Mouse (Mus musculus) MEL (cell line): Measurements from ENCODE around the gene E130208F15Rik. TPM values are rescaled to one million over a fixed set of nuclear protein-coding genes. Genes with fewer than 3 reads are reported as not detected.

ENCODE experiments used
- DNase-seq: peaks from one replicate; pipeline ENCODE4 v3.0.0; 2011; ENCODE audit warnings: low read depth, low spot score
- H3K27ac ChIP-seq: 2 replicates; pipeline ENCODE4 v1.5.1; 2012; ENCODE audit warnings: low read depth, mild to moderate bottlenecking, control low read depth, low read length, moderate library complexity; ENCODE audit not compliant: control insufficient read depth
- H3K27me3 ChIP-seq, 2 experiments: fragments of 150-350 bp in 1 of 2; sonication (generic) in 1 of 2; 2 replicates each; pipeline ENCODE4 v1.6.1; 2012; ENCODE audit warnings: low read length in 2 of 2, mild to moderate bottlenecking in 2 of 2, improper control_type of control experiment in 1 of 2, moderate library complexity in 1 of 2; ENCODE audit not compliant: insufficient read depth in 2 of 2, control insufficient read depth in 1 of 2
- H3K36me3 ChIP-seq, 2 experiments: 2 replicates each; pipeline ENCODE4 v1.6.1; 2012 to 2014; ENCODE audit warnings: low read length in 2 of 2, improper control_type of control experiment in 1 of 2, inconsistent platforms in 1 of 2, mild to moderate bottlenecking in 1 of 2; ENCODE audit not compliant: insufficient read depth in 2 of 2, control insufficient read depth in 1 of 2
- H3K4me1 ChIP-seq, 2 experiments: fragments of 150-350 bp in 1 of 2; sonication (generic) in 1 of 2; 2 replicates each; pipeline ENCODE4 v1.6.1; 2012; ENCODE audit warnings: low read length in 2 of 2, improper control_type of control experiment in 1 of 2, mild to moderate bottlenecking in 1 of 2; ENCODE audit not compliant: insufficient read depth in 2 of 2, control insufficient read depth in 1 of 2
- H3K4me3 ChIP-seq, 2 experiments: fragments of 150-350 bp in 1 of 2; sonication (generic) in 1 of 2; 2 replicates each; pipeline ENCODE4 v1.5.1; 2012; ENCODE audit warnings: low read depth in 2 of 2, low read length in 2 of 2, mild to moderate bottlenecking in 2 of 2, moderate library complexity in 2 of 2, control low read depth in 1 of 2, improper control_type of control experiment in 1 of 2; ENCODE audit not compliant: control insufficient read depth in 1 of 2, insufficient read depth in 1 of 2
- H3K79me2 ChIP-seq: 2 replicates; pipeline ENCODE4 v1.6.1; 2012; ENCODE audit warnings: mild to moderate bottlenecking, low read length, moderate library complexity; ENCODE audit not compliant: control insufficient read depth, poor library complexity, insufficient read depth
- H3K9ac ChIP-seq: 2 replicates; pipeline ENCODE4 v1.6.1; 2012; ENCODE audit warnings: low read depth, mild to moderate bottlenecking, control low read depth, low read length, moderate library complexity; ENCODE audit not compliant: control insufficient read depth, poor library complexity, severe bottlenecking
- H3K9me3 ChIP-seq: fragments of 150-350 bp; sonication (generic); replicated peaks from 2 replicates; pipeline ENCODE4 v1.6.1; 2012; ENCODE audit warnings: mild to moderate bottlenecking, low read length, improper control_type of control experiment, moderate library complexity; ENCODE audit not compliant: insufficient read depth
- BHLHE40 ChIP-seq: IDR thresholded peaks from 2 replicates; pipeline ENCODE4 v1.6.1; 2012; ENCODE audit warnings: low read depth, mild to moderate bottlenecking, inconsistent platforms, low read length, improper control_type of control experiment, borderline replicate concordance
- CHD2 ChIP-seq: IDR thresholded peaks from 2 replicates; pipeline ENCODE4 v1.6.1; 2011; ENCODE audit warnings: low read length, improper control_type of control experiment
- CTCF ChIP-seq, 3 experiments: IDR thresholded peaks in 2 of 3; conservative IDR thresholded peaks in 1 of 3; 2 replicates each; pipeline ENCODE4 v1.5.1; 2011 to 2012; ENCODE audit warnings: low read length in 3 of 3, low read depth in 2 of 3, mild to moderate bottlenecking in 2 of 3, improper control_type of control experiment in 1 of 3, inconsistent platforms in 1 of 3, mixed read lengths in 1 of 3, moderate library complexity in 1 of 3; ENCODE audit not compliant: control insufficient read depth in 1 of 3, insufficient read depth in 1 of 3, poor library complexity in 1 of 3, severe bottlenecking in 1 of 3
- E2F4 ChIP-seq: IDR thresholded peaks from 2 replicates; pipeline ENCODE4 v1.6.1; 2011; ENCODE audit warnings: low read depth, low read length, improper control_type of control experiment, borderline replicate concordance
- ELF1 ChIP-seq: IDR thresholded peaks from 2 replicates; pipeline ENCODE4 v1.6.1; 2014; ENCODE audit warnings: low read depth, mild to moderate bottlenecking, inconsistent platforms, low read length, improper control_type of control experiment, moderate library complexity
- EP300 ChIP-seq, 2 experiments: IDR thresholded peaks; 2 replicates each; pipeline ENCODE4 v1.6.1; 2011; ENCODE audit warnings: improper control_type of control experiment in 2 of 2, low read length in 2 of 2, low read depth in 1 of 2, mild to moderate bottlenecking in 1 of 2
- GABPA ChIP-seq: IDR thresholded peaks from 2 replicates; pipeline ENCODE4 v1.6.1; 2012; ENCODE audit warnings: low read depth, mild to moderate bottlenecking, inconsistent platforms, low read length, improper control_type of control experiment, moderate library complexity
- GATA1 ChIP-seq: IDR thresholded peaks from 2 replicates; pipeline ENCODE4 v1.6.1; 2011; ENCODE audit warnings: low read depth, low read length, improper control_type of control experiment
- HCFC1 ChIP-seq: IDR thresholded peaks from 2 replicates; pipeline ENCODE4 v1.6.1; 2012; ENCODE audit warnings: low read depth, mild to moderate bottlenecking, inconsistent platforms, low read length, improper control_type of control experiment, moderate library complexity
- KAT2A ChIP-seq: conservative IDR thresholded peaks from 2 replicates; pipeline ENCODE4 v1.6.1; 2012; ENCODE audit warnings: low read depth, low read length, improper control_type of control experiment, inconsistent platforms
- MAX ChIP-seq: IDR thresholded peaks from 2 replicates; pipeline ENCODE4 v1.6.1; 2011; ENCODE audit warnings: low read length, improper control_type of control experiment
- MEF2A ChIP-seq: IDR thresholded peaks from 2 replicates; pipeline ENCODE4 v1.6.1; 2014; ENCODE audit warnings: low read depth, mild to moderate bottlenecking, inconsistent platforms, low read length, improper control_type of control experiment; ENCODE audit not compliant: poor library complexity, insufficient replicate concordance, severe bottlenecking; ENCODE audit errors: extremely low read depth
- MXI1 ChIP-seq: IDR thresholded peaks from 2 replicates; pipeline ENCODE4 v1.6.1; 2011; ENCODE audit warnings: mild to moderate bottlenecking, low read depth, low read length, improper control_type of control experiment
- MYB ChIP-seq: IDR thresholded peaks from 2 replicates; pipeline ENCODE4 v1.6.1; 2011; ENCODE audit warnings: mild to moderate bottlenecking, low read depth, low read length, improper control_type of control experiment
- NELFE ChIP-seq: IDR thresholded peaks from 2 replicates; pipeline ENCODE4 v1.6.1; 2011; ENCODE audit warnings: low read depth, low read length, improper control_type of control experiment
- POLR2A ChIP-seq, 2 experiments: IDR thresholded peaks; 2 replicates each; pipeline ENCODE4 v1.6.1; 2011 to 2012; ENCODE audit warnings: low read length in 2 of 2, mild to moderate bottlenecking in 2 of 2, control low read depth in 1 of 2, improper control_type of control experiment in 1 of 2, low read depth in 1 of 2, moderate library complexity in 1 of 2; ENCODE audit not compliant: control insufficient read depth in 1 of 2, insufficient read depth in 1 of 2, poor library complexity in 1 of 2
- RAD21 ChIP-seq: IDR thresholded peaks from 2 replicates; pipeline ENCODE4 v1.6.1; 2011; ENCODE audit warnings: mild to moderate bottlenecking, low read depth, low read length, improper control_type of control experiment
- RCOR1 ChIP-seq: IDR thresholded peaks from 2 replicates; pipeline ENCODE4 v1.6.1; 2012; ENCODE audit warnings: low read depth, mild to moderate bottlenecking, inconsistent platforms, low read length, improper control_type of control experiment
- SIN3A ChIP-seq: IDR thresholded peaks from 2 replicates; pipeline ENCODE4 v1.6.1; 2012; ENCODE audit warnings: low read length, improper control_type of control experiment, inconsistent platforms
- SMC3 ChIP-seq: IDR thresholded peaks from 2 replicates; pipeline ENCODE4 v1.6.1; 2011; ENCODE audit warnings: low read depth, low read length, improper control_type of control experiment
- TCF12 ChIP-seq: IDR thresholded peaks from 2 replicates; pipeline ENCODE4 v1.6.1; 2014; ENCODE audit warnings: low read depth, mild to moderate bottlenecking, inconsistent platforms, low read length, improper control_type of control experiment, moderate library complexity
- UBTF ChIP-seq: IDR thresholded peaks from 2 replicates; pipeline ENCODE4 v1.6.1; 2012; ENCODE audit warnings: low read depth, mild to moderate bottlenecking, inconsistent platforms, low read length, improper control_type of control experiment, moderate library complexity, borderline replicate concordance; ENCODE audit not compliant: insufficient read depth
- USF1 ChIP-seq: IDR thresholded peaks from 2 replicates; pipeline ENCODE4 v1.6.1; 2014; ENCODE audit warnings: low read depth, mild to moderate bottlenecking, inconsistent platforms, low read length, improper control_type of control experiment, moderate library complexity
- ZC3H11A ChIP-seq: IDR thresholded peaks from 2 replicates; pipeline ENCODE4 v1.6.1; 2012; ENCODE audit warnings: low read depth, mild to moderate bottlenecking, inconsistent platforms, low read length, improper control_type of control experiment
- ZMIZ1 ChIP-seq: IDR thresholded peaks from 2 replicates; pipeline ENCODE4 v1.6.1; 2012; ENCODE audit warnings: low read depth, mild to moderate bottlenecking, inconsistent platforms, low read length, improper control_type of control experiment, moderate library complexity
- polyA plus RNA-seq, 2 experiments: library from polyadenylated mRNA; stranded (reverse) in 1 of 2; unstranded in 1 of 2; fragments of >175 nt in 1 of 2; fragments of >200 nt in 1 of 2; gene quantifications; 2 replicates each; pipeline versions ENCODE4 v1.2.1 to v1.2.4; 2012; ENCODE audit warnings: low replicate concordance in 2 of 2, low read depth in 1 of 2; ENCODE audit not compliant: insufficient read length in 2 of 2, insufficient read depth in 1 of 2, missing spikeins in 1 of 2
- total RNA-seq: library from RNA; depleted of rRNA; stranded (reverse); fragments of 300-350 nt; gene quantifications from 2 replicates; pipeline ENCODE4 v1.2.3, GENCODE M21; 2012

E130208F15Rik gene
- total and polyA plus RNA-seq, 3 experiments, result 0.96 to 3.2 TPM; not detected in 1

DNA sequence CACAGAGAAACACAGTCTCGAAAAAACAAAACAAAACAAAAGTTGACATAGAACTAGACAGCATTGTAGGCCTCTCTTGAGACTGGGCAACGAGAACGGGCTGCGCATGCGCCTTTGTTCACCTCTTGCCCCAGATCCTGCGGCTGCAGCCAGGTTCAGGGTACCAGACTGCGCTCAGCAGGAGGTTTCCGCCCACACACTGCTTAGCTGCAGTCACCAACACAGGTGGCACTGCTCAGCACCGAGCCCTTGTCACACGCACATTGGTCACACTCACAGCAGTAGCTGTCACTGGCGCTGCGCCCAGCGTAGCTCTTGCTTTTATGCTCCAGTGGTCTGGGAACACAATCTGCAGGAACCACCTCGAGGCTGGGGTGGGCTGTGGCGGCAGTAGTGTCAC, 5.6 kb downstream of the E130208F15Rik start:
- no peak overlapping the region for H3K4me3 ChIP-seq
- TF ChIP-seq RAD21, result no peak
- TF ChIP-seq TCF12, result no peak
- TF ChIP-seq MEF2A, result no peak
- TF ChIP-seq UBTF, result no peak
- no peak for TF ChIP-seq MYB
- no peak for TF ChIP-seq USF1
- TF ChIP-seq SMC3, result no peak
- TF ChIP-seq BHLHE40, result no peak
- no peak for TF ChIP-seq POLR2A (IDR thresholded peaks at IDR 0.05; ENCODE audit: control insufficient read depth in 1 of 2, insufficient read depth in 1 of 2, low read depth in 1 of 2, low read length in 2 of 2, poor library complexity in 1 of 2)

DNA sequence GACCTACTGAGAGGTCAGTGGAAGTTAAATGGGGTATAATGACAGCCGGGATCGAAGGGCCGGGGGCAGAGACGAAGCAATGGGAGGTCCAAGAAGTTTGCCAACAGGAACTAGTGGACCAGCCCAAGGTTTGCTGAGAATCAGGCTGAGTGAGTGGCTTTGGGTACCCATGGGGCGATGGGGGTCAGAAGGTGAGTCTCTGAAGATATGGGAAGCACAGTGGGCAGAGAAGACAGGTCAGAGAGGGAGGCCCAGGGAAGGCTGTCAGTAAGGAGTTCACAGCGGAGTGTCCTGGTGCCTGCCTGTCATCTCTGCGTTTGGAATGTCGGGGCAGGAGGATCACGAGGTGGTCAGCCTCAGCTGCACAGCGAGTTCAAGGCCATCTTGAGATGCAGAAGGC, 6.8 kb downstream of the E130208F15Rik start:
- Histone ChIP-seq H3K36me3 (peaks cover 0 to 11% of the 10 kb centered on the region in 2 experiments; a peak in 2 of 4 replicates), H3K9me3 (no peaks in the 10 kb centered on the region), H3K27me3 (peaks cover 0 to 2% of the 10 kb centered on the region in 2 experiments; a peak in 3 of 4 replicates), H3K9ac (no peak overlapping the region), H3K4me1 (peaks cover 4 to 12% of the 10 kb centered on the region in 2 experiments; a peak in 3 of 4 replicates), H3K4me3 (no peak overlapping the region), H3K27ac (no peak overlapping the region), H3K79me2 (no peaks in the 10 kb centered on the region)
- TF ChIP-seq MEF2A, result no peak
- no peak for TF ChIP-seq EP300 (IDR thresholded peaks at IDR 0.05; ENCODE audit: low read depth in 1 of 2, low read length in 2 of 2)
- TF ChIP-seq GABPA, result no peak
- DNase-seq, result no peak

More for the DNA sequence above, 5.6 kb downstream of the E130208F15Rik start:
- H3K9me3 ChIP-seq, result no peaks in the 10 kb centered on the region
- H3K79me2 ChIP-seq, result no peaks in the 10 kb centered on the region; the same call in 1 of the 2 replicates
- H3K4me1 ChIP-seq, result peaks cover 0 to under 1% of the 10 kb centered on the region in 2 experiments; a peak in 1 of 4 replicates
- DNase-seq, result no peak
- H3K27ac ChIP-seq, result no peak overlapping the region
- peaks cover 0 to 6% of the 10 kb centered on the region in 2 experiments; a peak in 1 of 4 replicates for H3K36me3 ChIP-seq
- no peak overlapping the region for H3K9ac ChIP-seq
- peaks cover 0 to 2% of the 10 kb centered on the region in 2 experiments; a peak in 3 of 4 replicates for H3K27me3 ChIP-seq

DNA sequence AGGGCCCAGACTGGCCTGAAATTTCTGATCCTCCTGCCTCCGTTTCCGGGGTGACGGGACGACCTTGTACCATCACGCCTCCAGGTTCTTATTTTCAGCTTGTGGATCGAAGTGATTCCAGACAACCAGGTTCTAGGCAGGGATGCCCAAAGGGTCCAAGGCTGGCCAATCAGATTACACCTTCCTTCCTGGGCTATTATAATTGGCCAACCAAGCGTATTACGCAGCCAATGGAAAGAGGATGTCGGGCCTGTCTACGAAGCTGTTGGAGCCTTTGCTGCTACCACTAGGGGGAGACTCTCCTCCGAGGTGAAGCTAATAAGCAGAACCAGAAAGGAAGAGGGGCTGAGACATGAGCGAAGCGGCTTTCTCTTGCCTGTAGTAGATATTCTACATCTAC, 10.3 kb downstream of the E130208F15Rik start:
- H3K4me3 ChIP-seq, result peak overlapping the region; percentile 23 to 36
- H3K79me2 ChIP-seq, result no peaks in the 10 kb centered on the region
- peak; percentile 82 to 96 (median 96) for TF ChIP-seq CTCF (IDR thresholded peaks at IDR 0.05 in 2 of 3, conservative IDR thresholded peaks at IDR 0.05 in 1 of 3; ENCODE audit: control insufficient read depth in 1 of 3, insufficient read depth in 1 of 3, low read depth in 2 of 3, low read length in 3 of 3, poor library complexity in 1 of 3, severe bottlenecking in 1 of 3)
- TF ChIP-seq E2F4, result no peak
- peak; percentile 48; the same call in 1 of the 2 replicates for TF ChIP-seq MAX
- TF ChIP-seq HCFC1, result peak; percentile 69
- peak in 1 of 2 experiments; percentile 21; a peak in 1 of 4 replicates for TF ChIP-seq POLR2A (IDR thresholded peaks at IDR 0.05; ENCODE audit: control insufficient read depth in 1 of 2, insufficient read depth in 1 of 2, low read depth in 1 of 2, low read length in 2 of 2, poor library complexity in 1 of 2)
- 0 out of 2 replicates have a peak, but pooled peaks have one; percentile 38 for TF ChIP-seq RCOR1
- TF ChIP-seq ZC3H11A, result 0 out of 2 replicates have a peak, but pooled peaks have one; percentile 18
- peak; percentile 64; the same call in 1 of the 2 replicates for TF ChIP-seq SIN3A
- TF ChIP-seq ZMIZ1, result no peak
- no peak for TF ChIP-seq CHD2
- no peak for TF ChIP-seq GATA1
- no peak for TF ChIP-seq NELFE
- no peak for TF ChIP-seq KAT2A
- TF ChIP-seq MXI1, result no peak
- no peak for TF ChIP-seq MYB
- no peak for TF ChIP-seq ELF1

More for the DNA sequence above, 10.3 kb downstream of the E130208F15Rik start:
- no peak overlapping the region for H3K27ac ChIP-seq
- peak; percentile 97 for DNase-seq
- peaks cover 4 to 19% of the 10 kb centered on the region in 2 experiments; a peak in 3 of 4 replicates for H3K4me1 ChIP-seq
- H3K9me3 ChIP-seq, result no peaks in the 10 kb centered on the region
- peaks cover 0 to 2% of the 10 kb centered on the region in 2 experiments; a peak in 3 of 4 replicates for H3K27me3 ChIP-seq
- H3K36me3 ChIP-seq, result peaks cover 0 to 11% of the 10 kb centered on the region in 2 experiments; a peak in 2 of 4 replicates
- H3K9ac ChIP-seq, result 0 out of 2 replicates have a peak overlapping the region, but pooled peaks have one; percentile 13
